Mouse (Mus musculus) heart, adult 2 months (tissue): ENCODE measurements around the gene AC141477.1.

ENCODE experiments used
- CTCF ChIP-seq: fragments of 200-600 bp; IDR thresholded peaks from 2 replicates; pipeline ENCODE4 v1.8.1; 2022; ENCODE audit warnings: antibody characterized with exemption, mild to moderate bottlenecking, moderate library complexity
- EP300 ChIP-seq: fragments of 200-500 bp; IDR thresholded peaks from 2 replicates; pipeline ENCODE4 v1.6.1; 2011; ENCODE audit warnings: low read depth, low read length, control low read depth; ENCODE audit not compliant: insufficient read depth
- POLR2A ChIP-seq: fragments of 200-500 bp; IDR thresholded peaks from 2 replicates; pipeline ENCODE4 v1.6.1; 2011; ENCODE audit warnings: mild to moderate bottlenecking, low read depth, low read length, control low read depth; ENCODE audit not compliant: insufficient read depth

DNA sequence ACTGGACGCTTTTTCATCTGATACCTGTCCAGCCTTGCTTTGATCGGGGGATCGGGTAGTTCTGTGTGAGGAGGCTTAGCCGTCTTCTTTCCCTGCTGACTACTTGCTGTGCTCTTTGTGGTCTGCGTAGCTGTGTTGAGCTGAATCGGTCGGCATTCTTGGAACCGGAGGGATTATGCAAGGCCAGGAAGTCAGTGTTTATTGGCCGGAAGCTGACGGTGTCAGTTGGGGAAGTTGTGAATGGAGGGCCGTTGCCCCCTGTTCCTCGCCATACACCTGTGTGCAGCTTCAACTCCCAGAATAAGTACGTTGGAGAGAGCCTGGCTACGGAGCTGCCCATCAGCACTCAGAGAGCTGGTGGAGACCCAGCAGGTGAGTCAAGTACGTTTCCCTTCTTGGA, 49.0 kb upstream of the AC141477.1 start:
- no peak for TF ChIP-seq CTCF
- TF ChIP-seq EP300, result no peak
- no peak for TF ChIP-seq POLR2A
